Mouse (Mus musculus) CD4-positive, CD25-positive, alpha-beta regulatory T cell, adult 4 months (primary cell): ENCODE measurements around the gene Ubl5. TPM values are rescaled to one million over a fixed set of nuclear protein-coding genes. Genes with fewer than 3 reads are reported as not detected.
"Not testable (repeated sequence)": the region's sequence is repeated elsewhere in the genome, so short reads cannot be mapped to it uniquely, and the experiment has no call there.

Source experiments
- ATAC-seq: one replicate; pipeline ENCODE4 v1.8.0; 2017
- polyA plus RNA-seq, 2 experiments: library from polyadenylated mRNA; unstranded; fragments of 100-300 nt; shearing (Covaris generic); gene quantifications; one replicate each; pipeline ENCODE4 v1.2.1; 2017

The Ubl5 gene
- 100 to 1,000 TPM; 274 to 342 TPM for polyA plus RNA-seq

DNA sequence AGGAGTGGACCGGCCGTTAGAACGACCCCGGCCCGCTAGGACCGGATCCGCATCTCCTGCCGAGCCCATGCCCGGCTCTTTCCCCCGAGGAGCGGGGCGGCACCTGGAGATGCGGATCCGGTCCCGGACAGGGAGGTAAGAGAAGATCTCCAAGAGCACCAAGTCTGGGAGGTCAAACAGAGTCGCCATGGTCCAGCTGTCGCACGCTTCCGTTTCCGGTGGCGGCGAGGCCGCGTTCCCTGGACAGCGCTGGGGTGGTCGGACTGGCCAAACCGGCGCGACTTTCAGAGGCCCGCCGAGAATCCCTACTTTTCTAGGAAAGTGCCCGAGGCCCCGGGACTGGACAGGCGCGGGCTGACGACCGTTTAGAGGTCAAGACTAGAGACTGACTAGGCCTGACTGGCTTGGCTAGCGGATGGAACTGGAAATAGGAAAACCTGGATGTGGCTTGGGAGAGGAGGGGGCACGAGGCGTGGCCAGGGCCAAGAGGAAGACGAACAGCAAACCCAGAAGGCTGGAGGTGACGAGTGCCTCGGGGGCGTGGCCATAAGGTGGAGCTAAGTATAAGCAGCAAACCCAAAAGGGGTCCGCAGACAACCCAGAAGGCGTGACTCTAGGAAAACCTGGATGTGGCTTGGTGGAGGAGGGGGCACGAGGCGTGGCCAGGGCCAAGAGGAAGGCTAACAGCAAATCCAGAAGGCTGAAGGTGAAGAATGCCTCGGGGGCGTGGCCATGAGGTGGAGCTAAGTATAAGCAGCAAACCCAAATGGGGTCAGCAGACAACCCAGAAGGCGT, at the start of gene Ubl5:
TSS of gene Ubl5 (plus strand) at position 778 of the 795 bp plus-strand sequence.
- no peak for ATAC-seq

DNA sequence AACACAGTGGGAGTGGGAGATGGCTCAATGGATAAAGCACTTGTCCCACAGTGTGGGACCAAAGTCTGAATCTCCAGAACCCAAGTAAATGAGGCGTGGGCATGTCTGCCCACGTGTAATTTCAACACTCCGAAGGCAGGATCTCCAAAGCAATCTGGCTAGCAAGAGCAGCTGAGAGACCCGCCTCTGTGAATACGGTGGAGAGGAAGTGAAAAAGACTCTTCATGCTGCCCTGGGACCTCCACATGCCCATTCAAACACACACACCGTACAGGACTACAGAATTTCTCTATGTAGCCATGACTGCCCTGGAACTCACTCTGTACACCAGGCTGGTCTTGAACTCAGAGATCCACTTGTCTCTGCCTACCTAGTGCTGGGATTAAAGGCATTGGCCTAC, 41.4 kb upstream of the Ubl5 start:
- no peak for ATAC-seq

DNA sequence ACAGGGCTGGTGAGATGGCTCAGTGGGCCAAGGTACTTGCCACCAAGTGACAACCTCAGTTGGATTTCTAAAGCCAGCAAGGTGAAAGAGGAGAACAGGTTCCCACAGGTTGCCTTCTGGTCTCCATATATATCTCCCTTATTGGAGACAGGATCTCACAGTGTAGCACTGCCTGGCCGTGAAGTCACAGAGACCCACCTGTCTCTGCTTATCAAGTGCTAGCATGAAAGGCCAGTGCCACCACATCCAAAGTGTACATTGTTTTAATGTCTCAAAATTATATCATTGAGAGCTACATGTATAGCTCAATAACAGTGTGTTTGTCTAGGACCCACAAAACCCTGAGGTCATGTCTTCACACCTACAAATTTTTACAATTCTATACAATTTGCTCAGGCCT, 36.4 kb upstream of the Ubl5 start:
- ATAC-seq, result no peak

DNA sequence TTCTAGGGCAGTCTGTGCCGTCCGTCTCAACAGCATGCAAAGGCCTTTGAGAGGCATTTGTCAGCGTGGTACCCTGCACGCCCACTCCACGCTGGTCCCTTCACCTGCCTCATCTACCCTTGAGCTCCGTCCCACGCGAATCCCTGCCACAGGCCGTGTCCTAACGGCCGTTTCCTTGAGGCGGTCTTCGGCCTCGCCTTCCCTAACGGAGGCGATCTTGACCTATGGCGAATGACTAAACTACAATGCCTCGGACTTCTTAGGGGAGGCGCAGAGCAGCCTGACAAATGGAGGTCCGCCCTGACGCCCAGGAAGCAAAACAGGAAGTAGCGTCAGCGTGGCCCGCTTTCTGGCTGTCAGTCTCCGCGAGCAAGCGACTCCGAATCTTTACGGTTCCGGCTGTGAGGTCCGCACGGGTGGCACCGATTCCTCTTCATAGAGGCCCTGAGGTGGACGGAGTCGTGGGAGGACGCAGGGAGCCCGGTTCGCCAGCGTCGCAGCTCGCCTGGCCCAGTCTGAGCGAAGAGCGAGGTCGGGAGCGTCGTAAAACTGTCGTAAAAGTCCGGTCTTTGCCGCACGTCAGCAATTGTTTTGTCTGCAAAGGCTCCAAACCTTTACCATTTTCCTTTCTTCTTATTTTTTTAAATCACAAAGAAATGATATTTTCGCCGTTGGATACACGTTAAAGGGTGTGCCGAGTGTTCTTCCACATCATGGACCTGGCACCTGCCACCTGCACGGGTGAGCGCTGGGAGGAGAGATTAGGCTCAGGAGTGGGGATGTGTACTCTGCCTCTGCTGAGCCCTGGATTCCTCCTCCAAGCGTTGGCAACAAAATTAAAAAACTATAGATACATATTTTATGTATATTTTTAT, 35.3 kb upstream of the Ubl5 start:
- peak; percentile 96 for ATAC-seq

DNA sequence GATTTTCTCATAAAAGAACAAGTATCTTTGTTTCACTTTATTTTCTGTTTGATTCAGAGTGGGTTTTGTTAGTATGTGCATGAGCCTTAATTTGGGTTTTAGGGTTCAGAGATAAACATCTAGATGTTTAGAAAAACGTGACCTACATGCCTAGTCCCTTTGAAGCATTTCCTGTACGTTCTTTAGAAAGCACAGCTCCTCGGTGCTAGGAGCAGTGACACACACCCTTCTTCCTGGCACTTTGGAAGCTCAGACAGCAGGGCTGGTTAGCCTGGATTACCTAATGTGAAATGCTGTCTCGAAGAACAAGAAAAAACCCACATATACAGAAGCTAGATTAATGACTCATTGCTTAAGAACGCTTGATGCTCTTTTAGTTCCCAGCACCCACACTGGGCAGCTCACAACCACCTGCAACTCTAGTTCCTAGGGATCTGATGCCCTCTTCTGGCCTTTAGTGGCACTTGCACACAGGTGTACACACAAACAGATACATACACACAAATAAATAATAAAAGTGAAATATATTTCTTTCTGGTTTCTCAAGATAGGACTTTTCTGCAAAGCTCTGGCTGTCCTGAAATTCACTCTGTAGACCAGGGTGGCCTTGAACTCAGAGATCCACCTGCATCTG, 32.7 kb upstream of the Ubl5 start:
- no peak for ATAC-seq

DNA sequence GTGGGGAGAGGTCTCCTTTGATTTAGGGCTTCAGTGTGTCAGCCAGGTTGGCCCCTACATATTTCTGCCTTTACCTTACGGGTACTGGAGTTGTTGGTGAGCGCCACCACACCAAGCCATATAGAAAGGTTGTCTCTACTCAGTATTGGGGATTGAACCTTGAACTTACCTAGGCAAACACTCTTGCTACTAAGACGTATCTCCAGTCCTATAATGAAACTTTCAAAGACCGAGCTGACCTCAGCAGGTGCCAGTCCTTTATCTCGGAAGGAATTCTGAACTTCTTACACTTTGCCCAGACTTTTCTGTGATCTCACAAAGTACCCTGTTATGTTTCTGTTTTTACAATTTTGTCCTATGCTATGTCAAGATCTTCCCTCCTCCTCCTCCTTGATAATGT, 30.7 kb upstream of the Ubl5 start:
- no peak for ATAC-seq

DNA sequence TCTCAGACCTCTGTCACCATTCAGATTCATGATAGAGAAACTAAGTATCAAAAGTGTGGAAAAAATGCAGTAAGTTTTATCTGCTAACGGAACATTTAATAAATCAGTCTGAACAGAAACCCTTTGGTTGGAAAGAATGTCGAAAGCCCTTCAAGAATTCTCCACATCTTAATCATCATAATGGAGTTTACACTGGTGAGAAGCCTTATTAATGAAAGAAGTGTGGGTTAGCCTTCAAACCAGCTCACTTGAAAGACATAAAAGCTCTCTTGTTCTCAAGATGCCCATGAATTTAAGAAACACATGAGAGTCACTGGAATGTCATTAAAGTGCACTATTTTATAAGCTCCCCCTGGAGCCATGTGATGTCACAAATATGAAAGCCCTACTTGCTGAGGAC, 26.0 kb upstream of the Ubl5 start:
- no peak for ATAC-seq

DNA sequence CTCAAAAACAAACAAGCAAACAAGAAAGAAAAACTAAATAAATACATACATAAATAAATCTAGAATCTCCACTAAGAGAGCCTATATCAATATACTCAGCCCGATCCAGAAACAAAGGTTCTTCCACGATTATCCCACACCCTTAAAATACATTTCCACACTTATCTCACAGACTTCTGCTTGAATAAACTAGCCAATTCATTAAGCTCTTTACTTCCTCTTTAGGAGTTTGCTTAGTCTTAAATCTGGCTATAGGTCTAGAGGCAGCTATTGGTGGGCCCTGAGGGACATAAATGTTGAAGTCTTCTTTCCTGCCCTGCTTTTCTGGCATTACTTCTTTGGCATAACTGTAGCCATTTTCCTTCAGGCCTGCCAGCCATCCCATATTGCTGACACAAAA, 11.3 kb upstream of the Ubl5 start:
- ATAC-seq, result no peak

DNA sequence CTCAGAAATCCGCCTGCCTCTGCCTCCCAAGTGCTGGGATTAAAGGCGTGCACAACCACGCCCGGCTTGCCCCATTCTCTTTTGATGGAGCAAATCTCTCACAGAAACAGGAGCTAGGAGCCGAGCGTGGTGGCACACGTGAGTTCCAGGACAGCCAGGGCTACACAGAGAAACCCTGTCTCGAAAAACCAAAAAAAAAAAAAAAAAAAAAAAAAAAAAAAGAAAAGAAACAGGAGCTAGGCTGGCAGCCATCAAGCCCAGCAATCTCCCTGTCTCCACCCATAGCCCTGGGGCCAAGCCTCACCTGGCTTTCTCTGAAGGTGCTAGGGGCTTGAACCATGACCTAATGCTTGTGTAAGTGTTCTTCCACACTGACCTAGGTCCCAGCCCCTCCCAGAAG, 7.0 kb upstream of the Ubl5 start:
- ATAC-seq, result not testable (repeated sequence)

DNA sequence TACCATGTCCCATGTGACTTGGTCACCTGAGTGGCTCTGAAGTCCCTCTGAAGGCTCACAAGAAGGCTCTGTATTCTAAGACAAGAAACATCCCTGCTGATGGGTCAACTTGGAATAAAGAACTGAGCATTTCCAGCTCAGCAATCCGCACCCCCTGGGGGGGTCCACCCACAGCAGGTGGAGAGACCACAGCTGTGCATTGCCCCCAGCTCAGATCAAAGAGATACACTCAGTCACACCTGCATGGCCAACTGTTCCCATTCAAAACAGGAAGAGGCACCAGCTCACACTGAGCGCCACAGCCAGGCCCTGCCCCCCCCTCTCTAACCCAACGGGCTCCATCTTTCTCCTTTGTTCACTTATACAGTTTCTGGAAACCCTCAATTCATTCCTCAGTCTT, 6.4 kb upstream of the Ubl5 start:
- ATAC-seq, result peak; percentile 65

DNA sequence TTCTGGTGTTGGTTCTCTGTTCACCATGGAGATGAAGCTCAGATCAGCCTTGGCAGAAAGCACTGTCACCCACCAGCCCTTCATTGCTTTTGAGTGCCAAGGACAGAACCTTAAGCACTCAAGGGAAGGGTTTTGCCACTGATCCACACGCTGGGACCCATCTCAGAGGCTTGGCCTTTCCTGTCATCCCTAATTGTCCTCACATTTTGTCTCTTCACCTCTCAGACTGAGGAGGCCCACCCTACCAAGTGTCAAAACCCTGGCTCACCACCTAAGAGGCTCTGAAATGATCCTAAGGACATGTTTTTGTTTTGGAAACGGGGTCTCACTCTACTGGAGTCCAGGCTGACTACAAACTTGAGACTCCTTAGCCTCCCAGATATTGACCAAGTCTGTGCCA, 5.9 kb upstream of the Ubl5 start:
- ATAC-seq, result peak; percentile 8

DNA sequence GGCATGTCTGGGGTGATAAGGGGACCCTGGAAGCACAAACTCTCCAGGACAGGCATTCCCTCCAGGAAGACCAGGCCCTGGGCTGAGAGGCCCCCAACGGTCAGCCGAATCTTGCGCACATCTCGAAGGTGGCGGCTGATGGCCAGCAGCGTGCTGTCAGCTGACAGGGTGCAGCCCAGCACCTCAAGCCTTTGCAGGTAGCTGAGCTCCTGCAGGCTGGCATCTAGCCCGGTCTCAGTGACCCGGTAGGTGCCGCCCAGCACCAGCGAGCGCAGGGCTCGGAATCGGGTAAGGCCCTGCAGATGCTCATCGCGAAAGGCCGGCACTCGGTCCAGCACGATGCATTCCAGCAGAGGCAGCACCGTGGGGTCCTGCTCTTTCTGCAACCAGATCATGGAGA, 4.1 kb upstream of the Ubl5 start:
- ATAC-seq, result no peak

DNA sequence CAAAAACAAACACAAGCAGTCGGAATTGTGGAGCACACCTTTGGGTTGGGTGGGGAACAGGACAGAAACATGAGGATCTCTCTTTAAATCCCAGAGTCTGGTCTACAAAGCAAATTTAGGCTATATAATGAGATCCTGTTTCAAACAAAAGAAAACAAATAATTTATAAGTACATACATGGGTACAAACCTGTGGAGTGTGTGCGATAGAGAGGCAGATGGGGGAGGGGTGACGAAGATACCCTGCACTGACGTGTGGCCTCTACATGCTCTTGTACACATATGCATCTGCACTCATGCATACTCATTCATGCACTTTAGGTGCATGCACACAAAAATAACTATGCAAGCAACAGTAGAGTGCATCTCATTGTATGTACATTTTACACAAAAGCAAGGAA, 3.2 kb upstream of the Ubl5 start:
- no peak for ATAC-seq

DNA sequence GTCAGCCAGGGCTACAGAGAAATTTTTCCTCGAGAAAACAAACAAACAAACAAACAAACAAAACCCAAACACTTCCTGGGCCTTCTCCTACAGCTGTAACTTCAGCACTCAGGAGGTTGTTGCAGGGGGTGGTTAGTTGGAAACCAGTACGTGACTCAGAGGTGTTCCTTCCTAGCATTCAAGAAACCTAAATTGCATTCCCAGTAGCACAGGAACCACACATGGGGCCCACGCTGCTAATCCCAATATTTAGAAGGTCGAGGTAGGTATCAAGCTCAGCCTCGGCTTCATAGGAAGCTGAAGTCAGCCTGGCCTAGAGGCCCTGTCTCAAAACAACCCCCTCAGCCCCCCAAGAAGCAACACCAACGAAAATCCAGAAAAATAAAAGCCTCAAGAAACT, 1.2 kb upstream of the Ubl5 start:
- ATAC-seq, result no peak

DNA sequence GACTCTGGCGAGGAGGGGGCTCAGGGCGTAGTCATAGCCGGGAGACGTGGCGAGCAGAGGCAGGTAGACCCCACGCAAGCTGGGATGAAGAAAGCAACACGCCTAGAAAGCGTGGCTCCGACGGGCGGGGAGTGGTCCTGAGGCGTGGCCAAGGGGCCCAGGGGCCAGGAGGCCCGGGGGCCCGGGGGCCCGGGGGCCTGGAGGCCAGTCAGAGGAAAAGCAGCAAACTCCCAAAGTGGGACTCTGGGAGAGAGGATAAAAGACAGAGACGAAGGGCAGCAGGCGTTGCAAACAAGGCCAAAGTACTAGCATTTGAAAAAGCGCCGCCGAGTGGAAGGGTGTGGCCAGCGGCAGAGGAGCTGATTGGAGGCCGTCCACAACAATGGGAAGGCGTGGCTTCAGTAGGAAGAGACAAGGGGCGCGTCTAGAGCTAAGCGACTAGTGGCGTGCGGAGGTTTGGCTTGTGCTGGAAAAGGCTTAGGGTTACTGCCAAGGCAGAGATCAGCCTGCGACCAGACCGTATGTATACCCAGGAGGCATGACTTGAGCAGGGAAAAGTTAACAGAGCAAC, 303 bp downstream of the Ubl5 start:
- peak; percentile 83 for ATAC-seq

DNA sequence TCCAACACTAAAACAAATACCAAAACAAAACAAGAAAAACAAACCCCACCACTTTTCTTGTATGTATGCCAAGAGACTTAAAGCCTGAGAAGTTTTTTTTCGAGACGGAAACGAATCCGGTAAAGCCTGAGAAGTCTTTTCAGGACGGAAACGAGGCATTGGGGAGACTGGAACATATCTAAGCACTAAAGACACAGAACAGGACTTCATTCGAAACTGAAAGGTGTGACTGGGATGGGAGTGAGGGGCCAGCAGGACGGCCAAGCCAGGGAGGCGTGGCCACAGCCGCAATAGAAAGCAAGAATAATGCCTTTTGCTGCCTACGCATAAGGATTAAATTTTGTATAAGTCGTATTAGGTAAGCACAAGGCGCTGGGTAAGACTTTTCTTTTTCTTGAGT, 1.1 kb downstream of the Ubl5 start:
- peak; percentile 14 for ATAC-seq

DNA sequence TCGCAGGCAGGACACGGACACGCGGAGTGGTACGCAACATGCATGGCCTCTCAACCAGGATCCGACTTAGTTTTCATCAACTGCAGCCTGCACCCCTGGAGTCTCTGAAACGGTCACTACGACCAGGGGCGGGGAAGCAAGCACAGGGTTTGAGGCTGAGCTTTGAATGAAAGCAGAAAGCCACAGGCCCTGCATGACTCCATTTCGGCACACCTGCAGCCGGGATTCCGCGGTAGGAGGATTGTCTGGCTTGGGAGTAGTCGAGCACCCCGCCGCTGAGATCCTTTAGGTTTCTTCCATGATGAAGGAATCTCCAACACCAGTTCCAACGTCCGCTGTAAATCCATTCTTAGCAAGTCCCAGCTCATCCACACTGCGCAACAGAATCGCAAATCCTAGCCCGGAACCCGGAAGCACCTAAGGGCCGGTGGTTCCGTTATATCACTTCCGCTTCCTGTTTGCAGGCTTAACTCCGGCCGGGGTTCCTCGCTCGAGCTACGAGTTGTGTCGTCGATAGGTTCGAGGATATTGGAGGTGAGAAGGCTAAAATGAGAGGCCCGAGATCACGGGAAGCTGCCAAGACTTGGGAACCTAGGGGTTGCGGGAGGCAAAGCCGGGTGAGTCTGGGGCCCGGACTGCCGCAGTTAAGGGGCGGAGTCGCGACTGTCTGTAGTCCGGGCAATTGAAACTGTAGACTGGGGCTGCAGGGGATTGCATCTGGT, 1.8 kb downstream of the Ubl5 start, which contains the start of gene Fbxl12:
TSS of gene Fbxl12 (minus strand) at position 408 of the 722 bp plus-strand sequence.
- ATAC-seq, result peak; percentile 74

DNA sequence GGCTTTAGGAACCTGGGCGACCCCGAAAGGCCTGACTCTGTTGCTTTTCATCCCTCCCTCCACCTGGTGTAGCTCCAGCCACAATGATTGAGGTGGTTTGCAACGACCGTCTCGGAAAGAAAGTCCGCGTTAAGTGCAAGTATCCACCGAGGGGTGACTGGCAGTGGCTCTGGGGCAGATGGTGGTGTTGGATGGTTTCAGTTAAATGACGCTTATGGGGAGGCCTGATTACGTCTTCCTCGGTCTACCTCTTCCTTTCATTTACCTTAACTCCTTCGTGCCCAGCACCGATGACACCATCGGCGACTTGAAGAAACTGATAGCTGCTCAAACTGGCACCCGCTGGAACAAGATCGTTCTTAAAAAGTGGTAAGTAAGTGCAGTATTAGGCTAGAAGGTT, 2.4 kb downstream of the Ubl5 start:
- peak; percentile 34 for ATAC-seq

DNA sequence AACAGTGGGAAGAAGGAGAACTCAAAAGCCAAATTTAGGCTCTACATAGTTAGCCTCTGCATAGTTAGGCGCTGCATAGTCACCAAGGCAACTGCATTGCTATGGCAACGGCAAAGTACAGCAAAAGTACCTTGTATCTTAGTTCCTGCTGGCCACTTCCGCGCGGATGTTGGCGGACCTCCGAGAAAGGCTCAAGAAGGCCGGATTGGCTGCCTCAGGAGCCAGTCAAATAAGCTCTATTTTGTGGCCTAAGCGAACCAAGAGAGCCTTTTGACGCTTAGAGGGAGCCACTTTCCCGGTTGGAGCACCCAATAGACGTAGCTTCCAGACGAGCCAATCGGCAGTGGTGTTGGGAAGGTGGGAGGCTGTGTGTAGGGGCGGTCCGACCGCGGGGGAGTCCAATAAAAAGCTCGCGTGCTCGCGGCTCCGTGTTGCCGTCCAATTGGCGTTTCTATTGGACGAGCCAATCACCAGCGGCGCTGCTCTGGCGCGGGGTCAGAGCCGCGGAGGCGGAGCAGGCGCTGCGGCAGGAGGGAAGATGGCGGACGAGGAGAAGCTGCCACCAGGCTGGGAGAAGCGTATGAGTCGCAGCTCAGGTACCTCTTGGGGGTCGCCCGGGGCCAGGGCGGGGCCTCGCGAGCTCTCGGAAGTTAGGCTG, 9.1 kb downstream of the Ubl5 start, which contains the start of gene Pin1:
TSS of gene Pin1 (plus strand) at position 494 of the 658 bp plus-strand sequence.
- ATAC-seq, result peak; percentile 94

DNA sequence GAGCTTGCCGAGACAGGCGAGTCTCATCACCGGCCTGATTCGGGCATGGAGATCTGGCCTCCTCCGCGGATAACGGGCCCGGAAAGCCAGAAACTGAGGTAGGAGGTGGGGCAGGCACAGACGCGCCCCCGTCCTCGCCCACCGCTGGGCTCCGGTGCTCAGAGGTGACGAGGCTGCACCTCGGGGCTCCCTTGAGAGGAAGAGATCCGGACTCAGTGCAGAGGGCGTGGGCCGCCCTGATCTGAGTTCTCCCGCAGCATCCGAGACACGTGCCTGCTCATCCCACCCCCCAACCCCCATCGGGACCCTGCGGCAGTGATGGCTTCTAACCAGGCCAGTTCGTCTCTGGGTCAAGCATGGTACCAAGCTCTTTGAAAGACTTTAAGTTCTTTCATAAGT, 9.6 kb downstream of the Ubl5 start:
- ATAC-seq, result no peak

DNA sequence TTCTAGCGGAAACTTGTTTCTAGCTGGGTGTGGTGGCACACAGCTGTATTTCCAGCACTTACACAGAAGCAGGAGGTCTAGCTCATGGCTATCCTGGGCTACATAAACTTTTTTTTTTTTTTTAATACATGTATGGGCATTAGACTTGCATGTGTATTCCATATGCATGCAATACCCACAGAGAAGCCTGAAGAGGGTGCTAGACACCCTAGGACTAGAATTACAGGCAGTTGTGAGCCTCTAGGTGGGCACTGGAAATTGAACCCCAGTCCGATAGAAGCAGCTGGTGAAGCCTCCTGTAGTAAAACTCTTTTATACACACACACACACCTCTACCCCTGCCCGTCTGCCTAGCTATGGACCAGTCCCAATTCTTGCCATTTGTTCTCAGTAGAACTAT, 11.2 kb downstream of the Ubl5 start:
- ATAC-seq, result no peak

DNA sequence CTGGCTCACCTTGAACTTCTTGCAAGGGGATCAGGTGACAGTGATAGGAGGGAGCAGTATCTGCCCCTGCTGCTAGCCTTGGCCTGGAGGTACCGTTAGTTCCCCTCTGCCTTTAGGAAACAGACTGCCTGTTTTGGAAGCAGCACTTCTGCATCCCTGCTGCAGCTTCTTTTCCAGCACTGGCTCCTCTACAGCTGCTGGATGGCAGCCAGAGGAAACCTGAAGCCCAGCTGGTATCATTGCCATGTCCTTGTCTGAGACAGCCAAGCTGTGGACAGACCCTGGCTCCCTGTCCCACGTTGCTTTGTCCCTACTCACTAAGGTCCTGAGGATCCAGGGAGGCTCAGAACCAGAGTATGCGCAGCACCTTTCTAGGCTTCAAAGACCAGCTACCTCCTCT, 14.9 kb downstream of the Ubl5 start:
- no peak for ATAC-seq
